14 mouse cellular contexts compared by ENCODE assay signal in genomic region chr16:89675009-89675785, GRCm38 (mm10).
DNase-seq lines count a peak whose midpoint lies in the region; ATAC-seq and TF ChIP-seq lines count a peak whose summit lies in the region.
"Had no signal": no experiment of that assay in that cellular context is flagged by ENCODE, and none has a peak within 500 bp of the region (broad histone marks: within the 10 kb centered on the region; RNA-seq: fewer than 3 reads in every experiment).

No protein-coding gene starts in this region.

- no peaks in the 10 kb centered on the region for H3K9me3 ChIP-seq in hindbrain, embryonic 13.5 days
- no peaks in the 10 kb centered on the region for H3K9me3 ChIP-seq in hindbrain, embryonic 16.5 days (ENCODE audit: control insufficient read depth, low read length)
- no peaks in the 10 kb centered on the region for H3K9me3 ChIP-seq in liver, postnatal 0 days (ENCODE audit: low read length)
- H3K9me3 ChIP-seq: embryonic facial prominence, embryonic 13.5 days had no signal

- no peak overlapping the region for H3K9ac ChIP-seq in hindbrain, embryonic 13.5 days
- no peak overlapping the region for H3K9ac ChIP-seq in hindbrain, embryonic 16.5 days (ENCODE audit: low read depth, low read length)
- H3K9ac ChIP-seq in liver, postnatal 0 days (replicated peaks) = no peak overlapping the region
- H3K9ac ChIP-seq: embryonic facial prominence, embryonic 13.5 days had no signal

- H3K4me2 ChIP-seq in hindbrain, embryonic 13.5 days = peak overlapping the region; percentile 8; the same call in 1 of the 2 replicates
- H3K4me2 ChIP-seq in hindbrain, embryonic 16.5 days (ENCODE audit: low read length) = no peak overlapping the region
- peak overlapping the region; percentile 32; the same call in 1 of the 2 replicates for H3K4me2 ChIP-seq in liver, postnatal 0 days (ENCODE audit: low read depth, low read length)
- H3K4me2 ChIP-seq: embryonic facial prominence, embryonic 13.5 days had no signal

- peak; percentile 54; the same call in 1 of the 2 replicates for ATAC-seq in hindbrain, embryonic 13.5 days (ENCODE audit: low FRiP score)
- no peak for ATAC-seq in hindbrain, embryonic 16.5 days
- ATAC-seq in liver, postnatal 0 days = peak; percentile 68
- ATAC-seq: CD4-positive, CD25-positive, alpha-beta regulatory T cell, adult 4 months; intestine, postnatal 0 days; midbrain, embryonic 16.5 days had no signal

- no peaks in the 10 kb centered on the region for H3K27me3 ChIP-seq in hindbrain, embryonic 13.5 days
- no peaks in the 10 kb centered on the region for H3K27me3 ChIP-seq in hindbrain, embryonic 16.5 days (replicated peaks; ENCODE audit: control insufficient read depth, insufficient read depth, low read length)
- H3K27me3 ChIP-seq in liver, postnatal 0 days (ENCODE audit: insufficient read depth, low read length) = no peaks in the 10 kb centered on the region
- H3K27me3 ChIP-seq: embryonic facial prominence, embryonic 13.5 days had no signal

- H3K36me3 ChIP-seq in hindbrain, embryonic 13.5 days = no peaks in the 10 kb centered on the region
- no peaks in the 10 kb centered on the region for H3K36me3 ChIP-seq in hindbrain, embryonic 16.5 days (ENCODE audit: control insufficient read depth, insufficient read depth, low read length)
- H3K36me3 ChIP-seq in liver, postnatal 0 days (replicated peaks; ENCODE audit: insufficient read depth, low read length) = no peaks in the 10 kb centered on the region
- H3K36me3 ChIP-seq: embryonic facial prominence, embryonic 13.5 days had no signal

- no peak for TF ChIP-seq CTCF in liver, postnatal 0 days (IDR thresholded peaks at IDR 0.05; ENCODE audit: low read depth)
- no peak for TF ChIP-seq CTCF in left cerebral cortex, adult 2 months (IDR thresholded peaks at IDR 0.05)

- no peak overlapping the region for H3K4me3 ChIP-seq in hindbrain, embryonic 13.5 days
- H3K4me3 ChIP-seq in hindbrain, embryonic 16.5 days (ENCODE audit: low read length) = no peak overlapping the region
- H3K4me3 ChIP-seq in liver, postnatal 0 days (ENCODE audit: low read depth, low read length) = no peak overlapping the region
- H3K4me3 ChIP-seq in left cerebral cortex, adult 2 months = no peak overlapping the region
- H3K4me3 ChIP-seq: embryonic facial prominence, embryonic 13.5 days; heart, adult 2 months; layer of hippocampus, adult 2 months had no signal

- intact Hi-C loops in left cerebral cortex, adult 2 months (cut with DNase I) = no loop called here

- H3K27ac ChIP-seq in hindbrain, embryonic 13.5 days = no peak overlapping the region
- no peak overlapping the region for H3K27ac ChIP-seq in hindbrain, embryonic 16.5 days (ENCODE audit: low read depth, low read length)
- no peak overlapping the region for H3K27ac ChIP-seq in liver, postnatal 0 days (ENCODE audit: low read depth)
- H3K27ac ChIP-seq in left cerebral cortex, adult 2 months = no peak overlapping the region
- H3K27ac ChIP-seq: embryonic facial prominence, embryonic 13.5 days; heart, adult 2 months; layer of hippocampus, adult 2 months had no signal

- peak; percentile 85 for DNase-seq in MEL-GATA-1-ER (ENCODE audit: extremely low read depth, low read depth)
- peak; percentile 4 for DNase-seq in c-Kit-positive CD71-positive TER-119-positive erythroid progenitor cells, embryonic 14.5 days (ENCODE audit: low spot score)
- no peak for DNase-seq in liver, postnatal 0 days
- no peak for DNase-seq in left cerebral cortex, adult 2 months (ENCODE audit: extremely low spot score in 1 of 2, low spot score in 2 of 2)
- no peak for DNase-seq in urinary bladder, postnatal 14 days (ENCODE audit: low spot score)
- DNase-seq: heart, adult 2 months; lung, postnatal 10 days had no signal

- no peak for TF ChIP-seq EP300 in liver, postnatal 0 days (IDR thresholded peaks at IDR 0.05; ENCODE audit: low read depth)

- H3K4me1 ChIP-seq in hindbrain, embryonic 13.5 days (replicated peaks) = peaks cover 11% of the 10 kb centered on the region
- peaks cover 3% of the 10 kb centered on the region for H3K4me1 ChIP-seq in hindbrain, embryonic 16.5 days (ENCODE audit: control insufficient read depth, insufficient read depth, low read depth, low read length)
- no peaks in the 10 kb centered on the region for H3K4me1 ChIP-seq in liver, postnatal 0 days (ENCODE audit: insufficient read depth)

- 60% methylated on average over 13 of the region's 13 CpGs for WGBS in hindbrain, embryonic 13.5 days
- WGBS in hindbrain, embryonic 16.5 days = 49% methylated on average over 13 of the region's 13 CpGs
- 49% methylated on average over 13 of the region's 13 CpGs for WGBS in liver, postnatal 0 days (ENCODE audit: insufficient replicate concordance)

Comparison
In these comparisons a context has a peak if more than half of its experiments do, and no peak if none do; other contexts are left out.
1. DNase-seq: peak in MEL-GATA-1-ER (single experiment) and c-Kit-positive CD71-positive TER-119-positive erythroid progenitor cells, embryonic 14.5 days (single experiment); none in liver, postnatal 0 days (single experiment), left cerebral cortex, adult 2 months (0 of 2) and urinary bladder, postnatal 14 days (single experiment).